ENCODE assay signal across 8 mouse cellular contexts in genomic region chr15:5115173-5115572, GRCm38 (mm10). TPM values are rescaled to one million over a fixed set of nuclear protein-coding genes. Genes with fewer than 3 reads are reported as not detected.
A peak's percentile ranks its signal among the peaks of the same experiment; 100 is the strongest.
DNase-seq lines count a peak whose midpoint lies in the region; ATAC-seq and TF ChIP-seq lines count a peak whose summit lies in the region.

No protein-coding gene starts in this region.

- H3K27ac ChIP-seq in heart, embryonic 12.5 days (ENCODE audit: poor library complexity, severe bottlenecking), result peak overlapping the region; percentile 93
- H3K27ac ChIP-seq in MEL (ENCODE audit: control insufficient read depth, low read depth, low read length), result no peak overlapping the region
- H3K27ac ChIP-seq in hindbrain, embryonic 13.5 days, result no peak overlapping the region
- H3K27ac ChIP-seq in midbrain, embryonic 11.5 days (ENCODE audit: low read depth, low read length), result no peak overlapping the region

- TF ChIP-seq RAD21 in MEL (IDR thresholded peaks at IDR 0.05; ENCODE audit: low read depth, low read length), result no peak

- H3K4me1 ChIP-seq in heart, embryonic 12.5 days (replicated peaks), result peaks cover 24% of the 10 kb centered on the region
- peaks cover 2 to 16% of the 10 kb centered on the region in 2 experiments; a peak in 3 of 4 replicates for H3K4me1 ChIP-seq in MEL (ENCODE audit: control insufficient read depth in 1 of 2, insufficient read depth in 2 of 2, low read length in 2 of 2)
- H3K4me1 ChIP-seq in hindbrain, embryonic 13.5 days (replicated peaks), result peaks cover 24% of the 10 kb centered on the region
- H3K4me1 ChIP-seq in midbrain, embryonic 11.5 days (ENCODE audit: control insufficient read depth, insufficient read depth, low read length), result peaks cover 9% of the 10 kb centered on the region

- TF ChIP-seq POLR2A in MEL (IDR thresholded peaks at IDR 0.05; ENCODE audit: control insufficient read depth in 1 of 2, insufficient read depth in 1 of 2, low read depth in 1 of 2, low read length in 2 of 2, poor library complexity in 1 of 2), result no peak

- peaks cover 35% of the 10 kb centered on the region for H3K79me2 ChIP-seq in MEL (ENCODE audit: control insufficient read depth, insufficient read depth, low read length, poor library complexity)

- H3K36me3 ChIP-seq in heart, embryonic 12.5 days, result peaks cover 26% of the 10 kb centered on the region
- H3K36me3 ChIP-seq in MEL (ENCODE audit: control insufficient read depth in 1 of 2, insufficient read depth in 2 of 2, low read length in 2 of 2), result peaks cover 23 to 36% of the 10 kb centered on the region in 2 experiments
- H3K36me3 ChIP-seq in hindbrain, embryonic 13.5 days, result peaks cover 26% of the 10 kb centered on the region
- peaks cover 17% of the 10 kb centered on the region for H3K36me3 ChIP-seq in midbrain, embryonic 11.5 days (ENCODE audit: control insufficient read depth, insufficient read depth, low read length)

- TF ChIP-seq EP300 in MEL (IDR thresholded peaks at IDR 0.05; ENCODE audit: low read depth in 1 of 2, low read length in 2 of 2), result no peak

- ATAC-seq in heart, embryonic 12.5 days (ENCODE audit: insufficient number of reproducible peaks, low FRiP score), result no peak
- no peak for ATAC-seq in hindbrain, embryonic 13.5 days (ENCODE audit: low FRiP score)
- no peak for ATAC-seq in midbrain, embryonic 11.5 days (ENCODE audit: low FRiP score)

- WGBS in heart, embryonic 12.5 days, result 58% methylated on average over 8 of the region's 8 CpGs
- WGBS in hindbrain, embryonic 13.5 days, result 74% methylated on average over 8 of the region's 8 CpGs
- WGBS in midbrain, embryonic 11.5 days, result 68% methylated on average over 8 of the region's 8 CpGs

- no peak for TF ChIP-seq CTCF in MEL (IDR thresholded peaks at IDR 0.05 in 2 of 3, conservative IDR thresholded peaks at IDR 0.05 in 1 of 3; ENCODE audit: control insufficient read depth in 1 of 3, insufficient read depth in 1 of 3, low read depth in 2 of 3, low read length in 3 of 3, poor library complexity in 1 of 3, severe bottlenecking in 1 of 3)

- H3K27me3 ChIP-seq in heart, embryonic 12.5 days (replicated peaks), result no peaks in the 10 kb centered on the region
- H3K27me3 ChIP-seq in MEL (ENCODE audit: control insufficient read depth in 1 of 2, insufficient read depth in 2 of 2, low read length in 2 of 2), result no peaks in the 10 kb centered on the region
- no peaks in the 10 kb centered on the region for H3K27me3 ChIP-seq in hindbrain, embryonic 13.5 days
- no peaks in the 10 kb centered on the region for H3K27me3 ChIP-seq in midbrain, embryonic 11.5 days (ENCODE audit: control insufficient read depth, insufficient read depth, low read length)

- H3K9me3 ChIP-seq in heart, embryonic 12.5 days (replicated peaks), result no peaks in the 10 kb centered on the region
- H3K9me3 ChIP-seq in MEL (replicated peaks; ENCODE audit: insufficient read depth, low read length), result no peaks in the 10 kb centered on the region
- H3K9me3 ChIP-seq in hindbrain, embryonic 13.5 days, result no peaks in the 10 kb centered on the region
- H3K9me3 ChIP-seq in midbrain, embryonic 11.5 days (ENCODE audit: control insufficient read depth, low read length), result no peaks in the 10 kb centered on the region

- H3K4me3 ChIP-seq in heart, embryonic 12.5 days, result peak overlapping the region; percentile 86
- H3K4me3 ChIP-seq in MEL (ENCODE audit: control insufficient read depth in 1 of 2, insufficient read depth in 1 of 2, low read depth in 2 of 2, low read length in 2 of 2), result peak overlapping the region; percentile 25 to 83
- peak overlapping the region; percentile 99 for H3K4me3 ChIP-seq in hindbrain, embryonic 13.5 days
- H3K4me3 ChIP-seq in midbrain, embryonic 11.5 days (ENCODE audit: low read depth, low read length), result peak overlapping the region; percentile 96

- DNase-seq in heart, adult 18-20 months, result no peak
- DNase-seq in MEL (ENCODE audit: low read depth, low spot score), result no peak
- no peak for DNase-seq in midbrain, embryonic 11.5 days (ENCODE audit: low spot score, missing footprints)
- no peak for DNase-seq in adrenal gland, postnatal 36 days
- DNase-seq in layer of hippocampus, postnatal 36 days, result no peak
- DNase-seq in urinary bladder, postnatal 10 days (ENCODE audit: low spot score), result no peak

- H3K4me2 ChIP-seq in heart, embryonic 12.5 days, result peak overlapping the region; percentile 66
- peak overlapping the region; percentile 62 for H3K4me2 ChIP-seq in hindbrain, embryonic 13.5 days
- H3K4me2 ChIP-seq in midbrain, embryonic 11.5 days, result peak overlapping the region; percentile 58

- peak overlapping the region; percentile 81; the same call in 1 of the 2 replicates for H3K9ac ChIP-seq in heart, embryonic 12.5 days
- peak overlapping the region; percentile 93 for H3K9ac ChIP-seq in MEL (ENCODE audit: control insufficient read depth, low read depth, low read length, poor library complexity, severe bottlenecking)
- H3K9ac ChIP-seq in hindbrain, embryonic 13.5 days, result peak overlapping the region; percentile 77; the same call in 1 of the 2 replicates
- peak overlapping the region; percentile 62; the same call in 1 of the 2 replicates for H3K9ac ChIP-seq in midbrain, embryonic 11.5 days (ENCODE audit: low read length)

TF ChIP-seq in MEL, 35 proteins besides CTCF, POLR2A, EP300 and RAD21:
- TF ChIP-seq POLR2AphosphoS2 (IDR thresholded peaks at IDR 0.05; ENCODE audit: low read length), result no peak
- TF ChIP-seq ZNF384 (IDR thresholded peaks at IDR 0.05; ENCODE audit: low read depth, low read length), result no peak
- no peak for TF ChIP-seq TBP (IDR thresholded peaks at IDR 0.05; ENCODE audit: low read depth, low read length)
- no peak for TF ChIP-seq MAZ (IDR thresholded peaks at IDR 0.05; ENCODE audit: low read depth, low read length)
- no peak for TF ChIP-seq MEF2A (IDR thresholded peaks at IDR 0.05; ENCODE audit: extremely low read depth, insufficient replicate concordance, low read depth, low read length, poor library complexity, severe bottlenecking)
- no peak for TF ChIP-seq USF1 (IDR thresholded peaks at IDR 0.05; ENCODE audit: low read depth, low read length)
- no peak for TF ChIP-seq POLR2AphosphoS5 (IDR thresholded peaks at IDR 0.05; ENCODE audit: borderline replicate concordance, low read depth, low read length)
- TF ChIP-seq ETS1 (IDR thresholded peaks at IDR 0.05; ENCODE audit: low read depth, low read length), result no peak

RNA-seq across cellular contexts. Expression of gene Rpl37, which starts 1.3 kb away (rescaled TPM):
- 421 and 424 TPM in 2 replicates for polyA plus RNA-seq in heart, embryonic 12.5 days (2016; fragmentation: Nextera tagmentation; extraction: Ambion mirVana)
- 100 to 1,000 TPM; 208 to 218 TPM for total RNA-seq in heart, adult 18-20 months (2021)
- total RNA-seq in MEL (2012; rRNA removed), result 1,625 and 1,669 TPM in 2 replicates
- polyA plus RNA-seq in MEL (2012; ENCODE audit: insufficient read depth in 1 of 2, insufficient read length in 2 of 2, low read depth in 1 of 2, low replicate concordance in 2 of 2, missing spikeins in 1 of 2), result 1,000 to 10,000 TPM in 1 of 2 experiments, 100 to 1,000 TPM in 1; 923 to 1,012 TPM
- 426 and 444 TPM in 2 replicates for polyA plus RNA-seq in hindbrain, embryonic 13.5 days (2015; fragmentation: Nextera tagmentation; extraction: Ambion mirVana)
- 475 and 516 TPM in 2 replicates for polyA plus RNA-seq in midbrain, embryonic 11.5 days (2014; fragmentation: Nextera tagmentation; extraction: Ambion mirVana)
- 100 to 1,000 TPM; 399 to 467 TPM for total RNA-seq in adrenal gland, postnatal 36 days (2021)
- 100 to 1,000 TPM; 277 to 293 TPM for total RNA-seq in layer of hippocampus, postnatal 36 days (2021)

RNA-seq across cellular contexts. Expression of gene Card6, which starts 6.8 kb away (rescaled TPM):
- 2.3 and 3.1 TPM in 2 replicates for polyA plus RNA-seq in heart, embryonic 12.5 days (2016; fragmentation: Nextera tagmentation; extraction: Ambion mirVana)
- 1 to 10 TPM; 6.9 to 10.0 TPM for total RNA-seq in heart, adult 18-20 months (2021)
- total RNA-seq in MEL (2012; rRNA removed), result 0.08 and 0.26 TPM in 2 replicates
- under 1 TPM in 1 of 2 experiments, not detected in 1; 0.13 TPM for polyA plus RNA-seq in MEL (2012; ENCODE audit: insufficient read depth in 1 of 2, insufficient read length in 2 of 2, low read depth in 1 of 2, low replicate concordance in 2 of 2, missing spikeins in 1 of 2)
- 0.93 and 1.0 TPM in 2 replicates for polyA plus RNA-seq in hindbrain, embryonic 13.5 days (2015; fragmentation: Nextera tagmentation; extraction: Ambion mirVana)
- polyA plus RNA-seq in midbrain, embryonic 11.5 days (2014; fragmentation: Nextera tagmentation; extraction: Ambion mirVana), result 0.63 and 1.5 TPM in 2 replicates
- 1 to 10 TPM; 6.5 to 7.4 TPM for total RNA-seq in adrenal gland, postnatal 36 days (2021)
- total RNA-seq in layer of hippocampus, postnatal 36 days (2021), result 1 to 10 TPM; 5.3 TPM

RNA-seq across cellular contexts. Expression of gene Prkaa1, which starts 28.5 kb away (rescaled TPM):
- 23.7 and 24.1 TPM in 2 replicates for polyA plus RNA-seq in heart, embryonic 12.5 days (2016; fragmentation: Nextera tagmentation; extraction: Ambion mirVana)
- total RNA-seq in heart, adult 18-20 months (2021), result 10 to 100 TPM; 12.5 to 13.9 TPM
- total RNA-seq in MEL (2012; rRNA removed), result 18.3 and 20.0 TPM in 2 replicates
- 10 to 100 TPM in 1 of 2 experiments, not detected in 1; 23.0 TPM for polyA plus RNA-seq in MEL (2012; ENCODE audit: insufficient read depth in 1 of 2, insufficient read length in 2 of 2, low read depth in 1 of 2, low replicate concordance in 2 of 2, missing spikeins in 1 of 2)
- polyA plus RNA-seq in hindbrain, embryonic 13.5 days (2015; fragmentation: Nextera tagmentation; extraction: Ambion mirVana), result 14.3 and 15.6 TPM in 2 replicates
- 20.0 and 20.3 TPM in 2 replicates for polyA plus RNA-seq in midbrain, embryonic 11.5 days (2014; fragmentation: Nextera tagmentation; extraction: Ambion mirVana)
- 10 to 100 TPM; 35.1 to 39.9 TPM for total RNA-seq in adrenal gland, postnatal 36 days (2021)
- total RNA-seq in layer of hippocampus, postnatal 36 days (2021), result 10 to 100 TPM; 23.0 to 24.1 TPM

RNA-seq across cellular contexts. Expression of gene C7, which starts 51.6 kb away (rescaled TPM):
- polyA plus RNA-seq in heart, embryonic 12.5 days (2016; fragmentation: Nextera tagmentation; extraction: Ambion mirVana), result 0.08 and 0.09 TPM in 2 replicates
- total RNA-seq in heart, adult 18-20 months (2021), result 1 to 10 TPM; 2.3 to 7.9 TPM
- not detected in 2 replicates for total RNA-seq in MEL (2012; rRNA removed)
- not detected for polyA plus RNA-seq in MEL (2012; ENCODE audit: insufficient read depth in 1 of 2, insufficient read length in 2 of 2, low read depth in 1 of 2, low replicate concordance in 2 of 2, missing spikeins in 1 of 2)
- 0.12 TPM in 1 of 2 replicates, not detected in the other for polyA plus RNA-seq in hindbrain, embryonic 13.5 days (2015; fragmentation: Nextera tagmentation; extraction: Ambion mirVana)
- 0.08 and 0.11 TPM in 2 replicates for polyA plus RNA-seq in midbrain, embryonic 11.5 days (2014; fragmentation: Nextera tagmentation; extraction: Ambion mirVana)
- total RNA-seq in adrenal gland, postnatal 36 days (2021), result 10 to 100 TPM; 10.8 to 22.5 TPM
- total RNA-seq in layer of hippocampus, postnatal 36 days (2021), result under 1 TPM in 1 of 2 experiments, not detected in 1; 0.17 TPM
